Mouse (Mus musculus): ENCODE results near the gene Casc4. TPM values are rescaled to one million over a fixed set of nuclear protein-coding genes. Genes with fewer than 3 reads are reported as not detected.
A peak's percentile ranks its signal among the peaks of the same experiment; 100 is the strongest.
"Not testable (repeated sequence)": the region's sequence is repeated elsewhere in the genome, so short reads cannot be mapped to it uniquely, and the experiment has no call there.

The Casc4 gene
- total and polyA plus RNA-seq, 2 experiments from 2014 or later, result 8.7 to 21.9 TPM

- Histone ChIP-seq H3K27ac (ENCODE audit: low read depth) (no peak overlapping the region), H3K4me3 (ENCODE audit: low read depth, low read length) (no peak overlapping the region), H3K36me3 (replicated peaks; ENCODE audit: control insufficient read depth, insufficient read depth, low read length) (peaks cover 6% of the 10 kb centered on the region; the same call in 1 of the 2 replicates), H3K4me2 (ENCODE audit: low read depth, low read length) (no peak overlapping the region), H3K9me3 (replicated peaks; ENCODE audit: control insufficient read depth, low read length) (no peaks in the 10 kb centered on the region), H3K27me3 (ENCODE audit: control insufficient read depth, insufficient read depth, low read length) (no peaks in the 10 kb centered on the region), H3K9ac (replicated peaks; ENCODE audit: low read depth, low read length) (no peak overlapping the region), H3K4me1 (ENCODE audit: control insufficient read depth, insufficient read depth) (peaks cover 5% of the 10 kb centered on the region; the same call in 1 of the 2 replicates)
- ATAC-seq (ENCODE audit: insufficient read depth, low read depth), result no peak
- 84% methylated on average over 5 of the region's 5 CpGs for WGBS
- peak; percentile 16 for DNase-seq (ENCODE audit: low spot score)
- no peak for TF ChIP-seq EP300 (IDR thresholded peaks at IDR 0.05; ENCODE audit: low read depth)
- no peak for TF ChIP-seq CTCF (IDR thresholded peaks at IDR 0.05; ENCODE audit: low read depth)
Observed at GRCm38 (mm10) chr2:121916047-121916970, 49.5 kb downstream of the Casc4 start.

- H3K4me1 ChIP-seq (ENCODE audit: control insufficient read depth, insufficient read depth); H3K4me3 ChIP-seq (ENCODE audit: low read depth, low read length); H3K4me2 ChIP-seq (ENCODE audit: low read depth, low read length); H3K27ac ChIP-seq (ENCODE audit: low read depth); H3K36me3 ChIP-seq (replicated peaks; ENCODE audit: control insufficient read depth, insufficient read depth, low read length); H3K9me3 ChIP-seq (replicated peaks; ENCODE audit: control insufficient read depth, low read length); DNase-seq (ENCODE audit: low spot score); H3K27me3 ChIP-seq (ENCODE audit: control insufficient read depth, insufficient read depth, low read length); H3K9ac ChIP-seq (replicated peaks; ENCODE audit: low read depth, low read length); ATAC-seq (ENCODE audit: insufficient read depth, low read depth): not testable (repeated sequence)
- 62% methylated on average over 2 of the region's 2 CpGs for WGBS
Observed at GRCm38 (mm10) chr2:121937624-121938023, 70.9 kb downstream of the Casc4 start.

- Histone ChIP-seq H3K4me3 (ENCODE audit: low read depth, low read length) (no peak overlapping the region), H3K27ac (ENCODE audit: low read depth) (no peak overlapping the region), H3K9me3 (replicated peaks; ENCODE audit: control insufficient read depth, low read length) (no peaks in the 10 kb centered on the region), H3K27me3 (ENCODE audit: control insufficient read depth, insufficient read depth, low read length) (no peaks in the 10 kb centered on the region), H3K9ac (replicated peaks; ENCODE audit: low read depth, low read length) (no peak overlapping the region), H3K4me1 (ENCODE audit: control insufficient read depth, insufficient read depth) (no peaks in the 10 kb centered on the region), H3K36me3 (replicated peaks; ENCODE audit: control insufficient read depth, insufficient read depth, low read length) (no peaks in the 10 kb centered on the region), H3K4me2 (ENCODE audit: low read depth, low read length) (no peak overlapping the region)
- no peak for DNase-seq (ENCODE audit: low spot score)
- ATAC-seq (ENCODE audit: insufficient read depth, low read depth), result no peak
- 69% methylated on average over 3 of the region's 3 CpGs for WGBS
- no peak for TF ChIP-seq EP300 (IDR thresholded peaks at IDR 0.05; ENCODE audit: low read depth)
- TF ChIP-seq CTCF (IDR thresholded peaks at IDR 0.05; ENCODE audit: low read depth), result no peak
Observed at GRCm38 (mm10) chr2:121943364-121943763, 76.6 kb downstream of the Casc4 start.

- Histone ChIP-seq H3K9ac (replicated peaks; ENCODE audit: low read depth, low read length) (peak overlapping the region; percentile 93), H3K36me3 (replicated peaks; ENCODE audit: control insufficient read depth, insufficient read depth, low read length) (0 out of 2 replicates have a peak, but pooled peaks cover 6% of the 10 kb centered on the region), H3K4me2 (ENCODE audit: low read depth, low read length) (peak overlapping the region; percentile 88), H3K9me3 (replicated peaks; ENCODE audit: control insufficient read depth, low read length) (no peaks in the 10 kb centered on the region), H3K4me3 (ENCODE audit: low read depth, low read length) (peak overlapping the region; percentile 97), H3K27me3 (ENCODE audit: control insufficient read depth, insufficient read depth, low read length) (no peaks in the 10 kb centered on the region), H3K4me1 (ENCODE audit: control insufficient read depth, insufficient read depth) (peaks cover 16% of the 10 kb centered on the region; the same call in 1 of the 2 replicates), H3K27ac (ENCODE audit: low read depth) (peak overlapping the region; percentile 99)
- TF ChIP-seq EP300 (IDR thresholded peaks at IDR 0.05; ENCODE audit: low read depth) (no peak), CTCF (IDR thresholded peaks at IDR 0.05; ENCODE audit: low read depth) (no peak)
- WGBS, result 14% methylated on average over 10 of the region's 10 CpGs
- ATAC-seq (ENCODE audit: insufficient read depth, low read depth) (no peak), DNase-seq (ENCODE audit: low spot score) (no peak)
Observed at GRCm38 (mm10) chr2:121954971-121955656, 88.3 kb downstream of the Casc4 start.

- H3K27me3 ChIP-seq (ENCODE audit: control insufficient read depth, insufficient read depth, low read length), result no peaks in the 10 kb centered on the region
- H3K9ac ChIP-seq (replicated peaks; ENCODE audit: low read depth, low read length), result peak within 1 kb of the TSS; percentile 93
- 0 out of 2 replicates have a peak, but pooled peaks cover 6% of the 10 kb centered on the region for H3K36me3 ChIP-seq (replicated peaks; ENCODE audit: control insufficient read depth, insufficient read depth, low read length)
- peak within 1 kb of the TSS; percentile 97 for H3K4me3 ChIP-seq (ENCODE audit: low read depth, low read length)
- DNase-seq (ENCODE audit: low spot score) (peak; percentile 95), ATAC-seq (ENCODE audit: insufficient read depth, low read depth) (peak; percentile 97)
- peak within 1 kb of the TSS; percentile 99 for H3K27ac ChIP-seq (ENCODE audit: low read depth)
- peak within 1 kb of the TSS; percentile 88 for H3K4me2 ChIP-seq (ENCODE audit: low read depth, low read length)
- no peaks in the 10 kb centered on the region for H3K9me3 ChIP-seq (replicated peaks; ENCODE audit: control insufficient read depth, low read length)
- under 1% methylated on average over 48 of the region's 48 CpGs for WGBS
- peaks cover 16% of the 10 kb centered on the region; the same call in 1 of the 2 replicates for H3K4me1 ChIP-seq (ENCODE audit: control insufficient read depth, insufficient read depth)
- TF ChIP-seq EP300 (IDR thresholded peaks at IDR 0.05; ENCODE audit: low read depth) (no peak), CTCF (IDR thresholded peaks at IDR 0.05; ENCODE audit: low read depth) (no peak)
Observed at GRCm38 (mm10) chr2:121955765-121956223, 89.0 kb downstream of the Casc4 start, which contains the start of the genes Ctdspl2 and Mageb3. Ctdspl2 (plus strand) TSS chr2:121956001. Mageb3 (minus strand) TSS chr2:121956092.
